Mouse (Mus musculus) forebrain, embryonic 12.5 days (tissue): ENCODE results near the gene Pou3f4. TPM values are rescaled to one million over a fixed set of nuclear protein-coding genes. Genes with fewer than 3 reads are reported as not detected.
"Not testable (repeated sequence)": the region's sequence is repeated elsewhere in the genome, so short reads cannot be mapped to it uniquely, and the experiment has no call there.

Experiments
- ATAC-seq: fragments of 200-750 bp; cut with Nextera tagmentation; 2 replicates; pipeline ENCODE4 v1.8.0; 2017; ENCODE audit warnings: moderate TSS enrichment; ENCODE audit not compliant: low FRiP score
- H3K27ac ChIP-seq: fragments of 300-500 bp; sonication (generic); 2 replicates; pipeline ENCODE4 v1.5.1; 2016; ENCODE audit warnings: mild to moderate bottlenecking
- H3K27me3 ChIP-seq: fragments of 300-500 bp; sonication (generic); 2 replicates; pipeline ENCODE4 v1.6.1; 2016; ENCODE audit warnings: mild to moderate bottlenecking
- H3K36me3 ChIP-seq: fragments of 300-500 bp; sonication (generic); replicated peaks from 2 replicates; pipeline ENCODE4 v1.6.1; 2016; ENCODE audit warnings: mild to moderate bottlenecking
- H3K4me1 ChIP-seq: fragments of 300-500 bp; sonication (generic); 2 replicates; pipeline ENCODE4 v1.6.1; 2016
- H3K4me2 ChIP-seq: fragments of 300-500 bp; sonication (generic); 2 replicates; pipeline ENCODE4 v1.6.1; 2016; ENCODE audit warnings: mild to moderate bottlenecking, moderate library complexity
- H3K4me3 ChIP-seq: fragments of 300-500 bp; sonication (generic); replicated peaks from 2 replicates; pipeline ENCODE4 v1.5.1; 2016; ENCODE audit warnings: mild to moderate bottlenecking
- H3K9ac ChIP-seq: fragments of 300-500 bp; sonication (generic); 2 replicates; pipeline ENCODE4 v1.6.1; 2016; ENCODE audit warnings: mild to moderate bottlenecking
- H3K9me3 ChIP-seq: fragments of 300-500 bp; sonication (generic); 2 replicates; pipeline ENCODE4 v1.6.1; 2016
- WGBS: fragments of 180-500 bp; shearing (Covaris S2); methylation state at CpG from one replicate; pipeline ENCODE4 v1.1.7; 2016; 5-methylcytosine and 5-hydroxymethylcytosine counted together
- polyA plus RNA-seq: library from polyadenylated mRNA; unstranded; fragments of >200 nt; fragmentation: Nextera tagmentation; extraction: Ambion mirVana; gene quantifications from 2 replicates; pipeline ENCODE4 v1.2.1, GENCODE M21; 2016

Pou3f4 gene
- polyA plus RNA-seq = 14.2 and 16.5 TPM in 2 replicates

GRCm38 (mm10) chrX:110814151-110814571, at the start of gene Pou3f4:
Gene Pou3f4, plus strand, starts transcription at chrX:110814280.
- H3K9ac ChIP-seq = peak within 1 kb of the TSS; percentile 69
- no peaks in the 10 kb centered on the region for H3K36me3 ChIP-seq
- H3K4me1 ChIP-seq = peaks cover under 1% of the 10 kb centered on the region; the same call in 1 of the 2 replicates
- peak within 1 kb of the TSS; percentile 54 for H3K4me2 ChIP-seq
- 18% methylated on average over 20 of the region's 20 CpGs for WGBS
- peak within 1 kb of the TSS; percentile 90 for H3K27ac ChIP-seq
- peak; percentile 91 for ATAC-seq
- H3K9me3 ChIP-seq = no peaks in the 10 kb centered on the region
- H3K27me3 ChIP-seq = no peaks in the 10 kb centered on the region
- H3K4me3 ChIP-seq = peak within 1 kb of the TSS; percentile 54

GRCm38 (mm10) chrX:110765939-110766338, 48.1 kb upstream of the Pou3f4 start:
- H3K36me3 ChIP-seq = no peaks in the 10 kb centered on the region
- H3K9ac ChIP-seq = no peak overlapping the region
- WGBS = 78% methylated on average over 1 of the region's 1 CpGs
- H3K27ac ChIP-seq = no peak overlapping the region
- H3K9me3 ChIP-seq = no peaks in the 10 kb centered on the region
- no peak for ATAC-seq
- no peaks in the 10 kb centered on the region for H3K4me1 ChIP-seq
- H3K4me2 ChIP-seq = no peak overlapping the region
- no peak overlapping the region for H3K4me3 ChIP-seq
- no peaks in the 10 kb centered on the region for H3K27me3 ChIP-seq

GRCm38 (mm10) chrX:110774807-110775206, 39.3 kb upstream of the Pou3f4 start:
- not testable (repeated sequence) for H3K4me1 ChIP-seq, H3K27ac ChIP-seq, H3K4me2 ChIP-seq, H3K27me3 ChIP-seq, H3K9ac ChIP-seq, H3K9me3 ChIP-seq, ATAC-seq, H3K4me3 ChIP-seq, H3K36me3 ChIP-seq

GRCm38 (mm10) chrX:110802502-110802901, 11.6 kb upstream of the Pou3f4 start:
- Histone ChIP-seq H3K27ac (no peak overlapping the region), H3K4me2 (no peak overlapping the region), H3K36me3 (no peaks in the 10 kb centered on the region), H3K9me3 (no peaks in the 10 kb centered on the region), H3K4me1 (no peaks in the 10 kb centered on the region), H3K4me3 (no peak overlapping the region), H3K27me3 (no peaks in the 10 kb centered on the region), H3K9ac (no peak overlapping the region)
- 0 out of 2 replicates have a peak, but pooled peaks have one; percentile 39 for ATAC-seq
- WGBS = 32% methylated on average over 2 of the region's 2 CpGs

- ATAC-seq = no peak
- Histone ChIP-seq H3K9ac (no peak overlapping the region), H3K27me3 (no peaks in the 10 kb centered on the region), H3K27ac (peak overlapping the region; percentile 78), H3K4me3 (no peak overlapping the region; the same call in 1 of the 2 replicates), H3K4me1 (peaks cover 2% of the 10 kb centered on the region; the same call in 1 of the 2 replicates), H3K4me2 (peak overlapping the region; percentile 38), H3K36me3 (no peaks in the 10 kb centered on the region), H3K9me3 (no peaks in the 10 kb centered on the region)
- 21% methylated on average over 4 of the region's 4 CpGs for whole genome bisulfite sequencing
These were observed 4.0 kb upstream of the Pou3f4 start for GRCm38 (mm10) chrX:110810001-110810578.

- H3K27me3 ChIP-seq = no peaks in the 10 kb centered on the region
- H3K27ac ChIP-seq = peak overlapping the region; percentile 78
- peak; percentile 39 for ATAC-seq
- no peak overlapping the region for H3K9ac ChIP-seq
- 27% methylated on average over 5 of the region's 5 CpGs for WGBS
- no peaks in the 10 kb centered on the region for H3K36me3 ChIP-seq
- H3K4me2 ChIP-seq = peak overlapping the region; percentile 38
- H3K9me3 ChIP-seq = no peaks in the 10 kb centered on the region
- peaks cover 2% of the 10 kb centered on the region; the same call in 1 of the 2 replicates for H3K4me1 ChIP-seq
- H3K4me3 ChIP-seq = peak overlapping the region; percentile 11
These were observed 3.1 kb upstream of the Pou3f4 start for GRCm38 (mm10) chrX:110810753-110811506.

- 25% methylated on average over 5 of the region's 5 CpGs for WGBS
- Histone ChIP-seq H3K27ac (peak overlapping the region; percentile 73), H3K4me3 (peak overlapping the region; percentile 23), H3K36me3 (no peaks in the 10 kb centered on the region), H3K27me3 (no peaks in the 10 kb centered on the region), H3K4me1 (peaks cover 2% of the 10 kb centered on the region; the same call in 1 of the 2 replicates), H3K4me2 (peak overlapping the region; percentile 38), H3K9me3 (no peaks in the 10 kb centered on the region), H3K9ac (no peak overlapping the region)
- no peak for ATAC-seq
These were observed 2.0 kb upstream of the Pou3f4 start for GRCm38 (mm10) chrX:110812071-110812470.

- no peak for ATAC-seq
- H3K4me1 ChIP-seq = peaks cover 2% of the 10 kb centered on the region; the same call in 1 of the 2 replicates
- WGBS = 15% methylated on average over 5 of the region's 5 CpGs
- H3K27me3 ChIP-seq = no peaks in the 10 kb centered on the region
- no peaks in the 10 kb centered on the region for H3K36me3 ChIP-seq
- peak overlapping the region; percentile 16 for H3K4me3 ChIP-seq
- H3K9ac ChIP-seq = no peak overlapping the region
- no peaks in the 10 kb centered on the region for H3K9me3 ChIP-seq
- H3K4me2 ChIP-seq = peak overlapping the region; percentile 54
- H3K27ac ChIP-seq = peak overlapping the region; percentile 68
These were observed 679 bp upstream of the Pou3f4 start for GRCm38 (mm10) chrX:110813401-110813800.

GRCm38 (mm10) chrX:110814592-110815548, 790 bp downstream of the Pou3f4 start:
- 15% methylated on average over 52 of the region's 52 CpGs for WGBS
- H3K27ac ChIP-seq = peak overlapping the region; percentile 90
- ATAC-seq = peak; percentile 27
- H3K4me3 ChIP-seq = peak overlapping the region; percentile 54
- H3K36me3 ChIP-seq = no peaks in the 10 kb centered on the region
- H3K27me3 ChIP-seq = no peaks in the 10 kb centered on the region
- H3K4me1 ChIP-seq = no peaks in the 10 kb centered on the region
- peak overlapping the region; percentile 54 for H3K4me2 ChIP-seq
- peak overlapping the region; percentile 69 for H3K9ac ChIP-seq
- H3K9me3 ChIP-seq = no peaks in the 10 kb centered on the region

- H3K36me3 ChIP-seq = no peaks in the 10 kb centered on the region
- peak overlapping the region; percentile 69 for H3K9ac ChIP-seq
- 48% methylated on average over 18 of the region's 18 CpGs for WGBS
- no peaks in the 10 kb centered on the region for H3K9me3 ChIP-seq
- ATAC-seq = no peak
- H3K4me3 ChIP-seq = peak overlapping the region; percentile 54
- H3K4me1 ChIP-seq = no peaks in the 10 kb centered on the region
- peak overlapping the region; percentile 90 for H3K27ac ChIP-seq
- H3K27me3 ChIP-seq = no peaks in the 10 kb centered on the region
- peak overlapping the region; percentile 54 for H3K4me2 ChIP-seq
These were observed 1.5 kb downstream of the Pou3f4 start for GRCm38 (mm10) chrX:110815549-110815930.

- H3K27ac ChIP-seq = peak overlapping the region; percentile 59
- H3K4me3 ChIP-seq = peak overlapping the region; percentile 54
- 20% methylated on average over 16 of the region's 16 CpGs for WGBS
- H3K36me3 ChIP-seq = no peaks in the 10 kb centered on the region
- H3K4me2 ChIP-seq = peak overlapping the region; percentile 54
- H3K4me1 ChIP-seq = no peaks in the 10 kb centered on the region
- ATAC-seq = no peak
- peak overlapping the region; percentile 69 for H3K9ac ChIP-seq
- H3K9me3 ChIP-seq = no peaks in the 10 kb centered on the region
- no peaks in the 10 kb centered on the region for H3K27me3 ChIP-seq
These were observed 2.5 kb downstream of the Pou3f4 start for GRCm38 (mm10) chrX:110816609-110817008.

GRCm38 (mm10) chrX:110817211-110817610, 3.1 kb downstream of the Pou3f4 start:
- H3K4me1 ChIP-seq = no peaks in the 10 kb centered on the region
- no peak for ATAC-seq
- peak overlapping the region; percentile 69 for H3K9ac ChIP-seq
- 20% methylated on average over 10 of the region's 10 CpGs for WGBS
- no peaks in the 10 kb centered on the region for H3K9me3 ChIP-seq
- H3K36me3 ChIP-seq = no peaks in the 10 kb centered on the region
- no peaks in the 10 kb centered on the region for H3K27me3 ChIP-seq
- H3K4me2 ChIP-seq = peak overlapping the region; percentile 54
- no peak overlapping the region for H3K27ac ChIP-seq
- peak overlapping the region; percentile 54 for H3K4me3 ChIP-seq
